Mouse (Mus musculus): ENCODE measurements around the gene Cplx1.
A peak's percentile ranks its signal among the peaks of the same experiment; 100 is the strongest.

Cplx1 gene

GRCm38 (mm10) chr5:108549489-108550206 lies at the start of gene Cplx1:
Cplx1 (minus strand) TSS chr5:108550024.
- peak; percentile 62 for DNase-seq

GRCm38 (mm10) chr5:108581361-108581891 lies 31.6 kb upstream of the Cplx1 start:
- DNase-seq = no peak

GRCm38 (mm10) chr5:108573054-108573453 lies 23.2 kb upstream of the Cplx1 start:
- no peak for DNase-seq

DNA sequence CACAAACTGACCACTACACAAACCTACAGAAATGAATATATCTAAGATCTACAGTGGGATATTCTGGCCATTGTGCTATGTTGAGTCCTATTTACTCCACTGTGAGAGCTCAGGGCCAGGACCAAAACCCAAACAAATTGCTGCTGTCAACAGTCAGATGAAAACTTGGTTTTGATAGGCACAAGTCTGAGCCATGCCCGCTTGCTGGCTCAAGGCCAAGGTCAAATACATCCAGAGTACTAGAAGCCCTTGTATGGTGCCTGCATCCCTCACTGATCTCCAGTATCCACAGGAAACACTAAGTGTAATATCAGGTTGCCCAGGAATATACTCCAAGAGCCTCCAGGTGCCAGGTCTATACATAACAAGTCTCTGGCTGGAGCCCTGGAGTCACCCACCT lies 21.2 kb upstream of the Cplx1 start:
- DNase-seq = no peak

DNA sequence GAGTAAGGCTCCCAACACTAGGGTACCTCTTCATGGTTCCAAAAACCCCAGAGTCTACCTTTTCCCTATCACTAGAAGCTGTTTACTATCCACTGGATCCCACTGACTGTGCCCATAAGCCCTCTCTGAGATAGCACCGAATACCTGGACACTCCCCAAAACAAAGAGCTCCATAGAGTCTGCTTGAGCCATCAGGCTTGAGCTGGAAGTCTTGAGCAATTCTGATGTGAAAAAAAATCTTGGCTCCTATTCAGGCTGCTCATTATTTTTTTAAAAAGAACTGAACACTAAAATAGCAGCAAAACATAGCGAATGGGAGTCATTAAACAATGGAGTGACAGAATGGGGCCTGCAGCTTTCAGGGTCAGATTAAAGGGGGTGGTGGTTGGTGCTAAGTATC lies 17.3 kb upstream of the Cplx1 start:
- DNase-seq = peak; percentile 8

DNA sequence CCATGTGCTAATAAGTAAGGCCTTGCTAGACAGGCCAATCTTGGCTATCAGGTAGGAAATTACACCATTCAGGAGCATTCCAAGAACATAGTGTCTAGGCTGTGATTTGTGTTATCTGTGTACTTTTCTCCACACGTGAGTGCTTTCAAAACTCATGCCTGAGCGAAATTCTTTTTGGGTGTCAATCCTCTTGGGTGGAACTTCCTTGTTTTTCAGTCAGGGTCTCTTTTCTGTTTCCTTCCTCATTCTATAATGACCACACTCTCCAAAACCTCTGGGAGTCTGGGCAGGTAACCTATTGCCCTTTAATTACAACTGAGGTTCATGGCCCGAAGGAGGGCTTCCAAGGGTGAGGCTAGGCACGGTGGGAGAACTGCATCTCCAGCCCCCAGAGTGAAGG lies 16.7 kb upstream of the Cplx1 start:
- no peak for DNase-seq

GRCm38 (mm10) chr5:108565381-108565780 lies 15.6 kb upstream of the Cplx1 start:
- no peak for DNase-seq

- DNase-seq = no peak
Observed at GRCm38 (mm10) chr5:108564346-108564745, 14.5 kb upstream of the Cplx1 start.

DNA sequence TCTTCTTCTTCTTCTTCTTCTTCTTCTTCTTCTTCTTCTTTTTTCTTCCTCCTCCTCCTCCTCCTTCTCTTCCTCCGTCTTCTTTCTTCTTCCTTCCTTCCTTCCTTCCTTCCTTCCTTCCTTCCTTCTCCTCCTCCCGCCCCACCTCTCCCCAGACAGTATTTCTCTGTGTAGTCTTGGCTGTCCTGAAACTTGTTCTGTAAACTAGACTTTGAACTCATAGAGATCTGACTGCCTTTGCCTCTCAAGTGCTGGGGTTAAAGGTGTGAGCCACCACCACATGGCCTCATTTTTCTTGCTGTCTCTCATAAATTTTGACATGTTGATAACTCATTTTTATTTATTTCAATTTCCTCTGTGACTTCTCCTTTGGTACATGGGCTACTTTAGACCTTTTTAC lies 12.7 kb upstream of the Cplx1 start:
- no peak for DNase-seq

DNA sequence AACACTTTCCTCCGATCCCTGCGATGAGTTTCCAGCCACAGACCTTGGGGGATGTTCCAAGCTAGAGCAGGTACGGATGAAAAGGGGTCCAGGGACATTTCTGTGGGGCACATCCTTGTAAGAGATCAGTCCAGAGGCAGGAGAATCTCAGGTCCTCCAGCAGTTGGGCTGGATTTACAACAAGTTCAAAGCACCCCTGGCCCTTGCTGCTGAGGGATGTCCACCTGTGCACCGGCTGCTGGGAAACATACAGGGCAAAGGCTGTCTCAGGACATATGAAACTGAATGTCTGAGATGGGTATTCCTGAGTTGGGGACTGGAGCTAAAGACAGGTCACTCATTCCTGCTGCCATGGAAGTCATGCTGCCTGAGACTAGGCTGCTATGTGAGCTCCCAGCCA lies 7.2 kb upstream of the Cplx1 start:
- DNase-seq = no peak

DNA sequence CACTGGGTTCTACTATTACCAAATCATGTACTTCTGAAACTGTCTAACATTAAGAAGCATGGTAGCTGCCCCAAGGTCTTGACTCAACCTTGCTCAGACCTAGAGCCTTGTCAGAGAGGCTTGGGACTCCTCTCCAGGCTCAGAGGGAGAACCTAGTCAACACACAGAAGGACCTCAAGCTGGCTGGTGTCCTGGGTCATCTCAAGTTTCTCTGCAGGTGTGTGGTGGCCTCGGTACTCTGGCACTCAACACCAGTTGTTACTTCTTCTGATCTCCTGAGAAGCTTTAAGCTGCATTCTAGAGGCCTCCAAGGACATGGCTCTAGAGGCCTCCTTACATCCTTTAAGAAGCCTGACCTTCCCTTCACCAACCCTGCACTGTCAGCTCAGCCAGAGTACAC lies 4.2 kb upstream of the Cplx1 start:
- no peak for DNase-seq

DNA sequence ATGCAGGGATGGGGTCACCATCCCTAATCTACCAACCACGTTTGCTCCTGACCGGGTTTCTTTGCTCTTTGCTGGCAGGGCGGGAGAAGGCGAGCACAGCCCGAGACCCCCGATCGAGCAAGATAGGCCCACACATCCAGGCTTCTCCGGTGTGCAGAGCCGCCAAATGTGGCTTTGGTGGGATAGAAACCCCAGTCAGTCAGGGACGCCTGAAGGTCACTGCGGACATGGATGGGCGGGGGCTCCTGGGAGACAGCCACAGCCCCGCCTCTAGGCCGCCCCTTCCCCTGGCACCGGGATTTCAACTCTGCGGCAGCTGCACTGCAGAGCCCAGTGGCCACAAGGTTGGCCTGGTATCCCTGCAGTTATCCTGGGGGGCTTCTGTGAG lies 377 bp upstream of the Cplx1 start:
- no peak for DNase-seq

GRCm38 (mm10) chr5:108549137-108549488 lies 711 bp downstream of the Cplx1 start:
- no peak for DNase-seq

- DNase-seq = no peak
Observed at GRCm38 (mm10) chr5:108547636-108548035, 2.2 kb downstream of the Cplx1 start.

- DNase-seq = no peak
Observed at GRCm38 (mm10) chr5:108543516-108544291, 6.1 kb downstream of the Cplx1 start.

DNA sequence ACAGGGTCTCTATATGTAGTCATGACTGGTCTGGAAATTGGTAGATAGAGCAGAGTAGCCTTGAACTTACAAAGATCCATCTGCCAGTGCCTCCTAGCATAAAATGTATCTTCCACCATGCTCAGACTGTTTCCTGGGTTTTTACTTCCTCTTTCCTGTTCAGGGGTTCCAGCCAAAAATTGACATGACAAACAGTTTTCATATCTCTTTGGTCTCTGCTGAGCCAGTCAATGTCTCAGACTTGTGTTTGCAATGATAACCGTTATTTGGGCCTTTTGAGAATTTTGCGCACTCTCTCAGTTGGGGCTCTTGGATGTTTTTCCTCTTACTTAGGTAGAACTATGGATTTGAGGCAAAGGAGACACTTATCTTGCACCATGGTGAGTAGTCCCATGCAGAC lies 15.6 kb downstream of the Cplx1 start:
- no peak for DNase-seq

DNA sequence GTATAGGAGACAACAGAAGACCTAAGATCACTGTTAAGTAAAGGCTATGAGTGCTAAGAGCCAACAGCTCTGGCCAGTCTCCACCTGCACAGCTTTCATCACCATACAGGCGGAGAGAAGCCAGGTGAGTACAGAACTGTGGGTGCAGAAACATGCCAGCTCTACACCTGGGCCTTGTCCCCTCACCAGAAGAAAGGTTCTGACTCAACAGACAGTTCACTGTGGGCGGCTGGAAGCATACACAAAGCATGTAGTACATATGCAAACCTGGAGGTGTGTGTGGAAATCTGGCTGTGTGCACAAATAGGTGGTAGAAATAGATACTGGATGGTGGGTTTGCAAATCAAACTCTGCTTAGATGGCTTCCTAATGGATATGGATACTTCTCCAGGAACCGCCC lies 27.2 kb downstream of the Cplx1 start:
- no peak for DNase-seq

- DNase-seq = no peak
Observed at GRCm38 (mm10) chr5:108521896-108522295, 27.9 kb downstream of the Cplx1 start.

DNA sequence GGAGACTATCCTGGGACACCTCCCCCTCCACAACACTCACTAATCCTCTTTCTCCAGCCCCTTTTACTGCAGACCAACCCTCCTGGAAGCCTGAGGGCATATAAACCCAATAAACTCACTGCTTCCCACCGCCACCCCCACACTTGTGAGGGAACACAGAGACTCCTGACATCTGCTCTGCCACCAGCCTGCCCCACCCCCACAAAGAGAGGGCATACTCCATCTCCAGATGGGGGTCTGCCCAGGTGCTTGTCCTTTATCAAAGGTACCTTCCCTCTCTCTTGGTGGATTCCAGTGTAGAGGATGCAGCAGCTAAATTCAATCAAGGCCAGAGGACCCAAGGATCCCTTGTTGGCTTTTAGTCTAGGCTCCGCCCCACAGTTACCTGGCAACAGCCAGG lies 28.8 kb downstream of the Cplx1 start:
- DNase-seq = no peak

GRCm38 (mm10) chr5:108520153-108520552 lies 29.7 kb downstream of the Cplx1 start:
- no peak for DNase-seq

DNA sequence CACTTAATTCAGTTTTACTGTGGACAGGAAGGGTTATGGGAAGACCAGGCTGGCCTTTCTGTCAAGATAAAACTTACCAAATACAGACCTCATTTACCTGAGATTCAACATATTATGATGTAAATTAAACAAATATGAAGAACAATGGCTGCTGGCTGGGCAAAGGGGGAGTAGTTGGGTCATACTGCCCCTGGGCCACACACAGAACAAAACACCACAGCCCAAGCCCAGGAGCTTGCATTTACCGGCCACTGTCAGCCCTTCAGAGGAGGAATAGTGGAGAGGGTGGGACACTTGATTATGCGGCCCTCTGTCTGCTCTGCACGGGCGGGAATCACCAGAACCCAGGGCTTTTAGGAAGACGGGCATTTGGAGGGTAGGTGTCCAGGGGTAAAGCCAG lies 30.9 kb downstream of the Cplx1 start:
- DNase-seq = no peak

DNA sequence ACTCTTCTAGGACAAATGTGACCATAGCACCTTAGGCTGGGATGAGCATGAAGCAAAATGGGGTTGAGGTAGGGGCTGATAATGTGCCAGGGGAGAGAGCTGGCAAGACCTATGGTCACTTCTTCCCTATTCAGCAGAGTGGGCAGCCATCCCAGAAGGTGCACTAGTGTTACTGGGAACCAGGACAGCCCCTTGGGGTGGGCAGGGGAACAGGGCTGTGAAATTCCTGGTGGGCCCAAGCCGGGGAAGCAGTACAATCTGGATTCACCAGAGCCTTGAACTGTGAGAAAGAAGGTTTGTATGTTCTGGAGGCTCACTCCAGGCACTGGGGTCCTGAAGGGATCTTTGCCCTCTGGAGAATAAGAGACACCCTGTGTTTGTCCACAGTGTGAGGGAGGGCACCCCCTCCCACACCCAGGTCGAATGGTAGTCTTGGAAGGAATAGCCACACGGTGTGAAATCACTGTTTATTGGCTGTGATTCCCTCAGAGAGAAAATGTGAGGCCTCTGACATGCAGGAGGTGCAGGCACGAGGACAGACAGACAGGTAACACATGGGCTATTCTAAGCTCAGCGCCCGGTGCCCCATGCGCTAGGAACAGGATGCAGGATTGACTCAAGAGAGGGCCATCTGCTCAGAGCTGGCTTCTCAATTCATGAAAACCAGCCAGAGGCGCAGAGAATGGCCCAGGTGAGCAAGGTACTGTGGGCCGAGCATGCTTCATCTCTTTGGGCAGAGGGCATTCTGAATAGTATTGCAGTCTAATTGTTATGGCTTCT lies 31.5 kb downstream of the Cplx1 start:
- no peak for DNase-seq

DNA sequence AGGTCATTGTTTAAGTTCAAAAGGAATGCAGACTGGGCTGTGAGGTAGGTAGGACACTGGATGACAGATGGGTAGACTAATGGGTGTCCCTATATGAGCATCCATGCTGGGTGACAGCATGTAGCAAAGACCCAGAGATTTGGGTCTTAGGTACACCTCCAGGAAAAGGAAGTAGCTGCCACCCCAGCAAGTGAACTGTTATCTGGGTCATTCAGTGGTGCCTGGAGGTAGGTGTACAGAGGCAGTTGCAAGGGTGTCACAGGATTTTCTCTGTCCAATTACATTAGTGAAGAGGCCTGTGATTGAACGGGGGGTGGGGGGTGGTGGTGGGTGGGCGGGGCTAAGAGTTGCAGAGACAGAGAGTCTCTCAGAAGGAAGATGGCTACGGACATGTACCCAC lies 33.2 kb downstream of the Cplx1 start:
- no peak for DNase-seq
